Mouse (Mus musculus) olfactory bulb, adult 2 months (tissue): ENCODE data around the gene Fbxl20. TPM values are rescaled to one million over a fixed set of nuclear protein-coding genes. Genes with fewer than 3 reads are reported as not detected.
A peak's percentile ranks its signal among the peaks of the same experiment; 100 is the strongest.

Experiments
- H3K27ac ChIP-seq: fragments of 200-500 bp; 2 replicates; pipeline ENCODE4 v1.5.1; 2012; ENCODE audit warnings: low read depth, low read length; ENCODE audit not compliant: insufficient read depth
- H3K4me1 ChIP-seq: fragments of 200-500 bp; 2 replicates; pipeline ENCODE4 v1.6.1; 2012; ENCODE audit warnings: low read length; ENCODE audit not compliant: control insufficient read depth, insufficient read depth
- H3K4me3 ChIP-seq: fragments of 200-500 bp; 2 replicates; pipeline ENCODE4 v1.5.1; 2012; ENCODE audit warnings: mild to moderate bottlenecking, low read depth, low read length, moderate library complexity; ENCODE audit not compliant: insufficient read depth
- CTCF ChIP-seq: fragments of 200-500 bp; IDR thresholded peaks from 2 replicates; pipeline ENCODE4 v1.5.1; 2012; ENCODE audit warnings: low read depth, mild to moderate bottlenecking, low read length, moderate library complexity; ENCODE audit not compliant: insufficient read depth
- POLR2A ChIP-seq: fragments of 200-500 bp; IDR thresholded peaks from 2 replicates; pipeline ENCODE4 v1.6.1; 2012; ENCODE audit warnings: mild to moderate bottlenecking, low read depth, low read length, moderate library complexity; ENCODE audit not compliant: insufficient read depth
- WGBS: fragments of 180-500 bp; shearing (Covaris S2); methylation state at CpG from one replicate; pipeline ENCODE4 v1.1.7; 2018; 5-methylcytosine and 5-hydroxymethylcytosine counted together
- polyA plus RNA-seq: library from polyadenylated mRNA; stranded (reverse); fragments of >200 nt; gene quantifications from 2 replicates; pipeline ENCODE4 v1.2.4, GENCODE M21; 2012; ENCODE audit warnings: low replicate concordance; ENCODE audit not compliant: missing spikeins, insufficient read depth, insufficient read length

The Fbxl20 gene
- polyA plus RNA-seq, 1 experiment, result not detected

DNA sequence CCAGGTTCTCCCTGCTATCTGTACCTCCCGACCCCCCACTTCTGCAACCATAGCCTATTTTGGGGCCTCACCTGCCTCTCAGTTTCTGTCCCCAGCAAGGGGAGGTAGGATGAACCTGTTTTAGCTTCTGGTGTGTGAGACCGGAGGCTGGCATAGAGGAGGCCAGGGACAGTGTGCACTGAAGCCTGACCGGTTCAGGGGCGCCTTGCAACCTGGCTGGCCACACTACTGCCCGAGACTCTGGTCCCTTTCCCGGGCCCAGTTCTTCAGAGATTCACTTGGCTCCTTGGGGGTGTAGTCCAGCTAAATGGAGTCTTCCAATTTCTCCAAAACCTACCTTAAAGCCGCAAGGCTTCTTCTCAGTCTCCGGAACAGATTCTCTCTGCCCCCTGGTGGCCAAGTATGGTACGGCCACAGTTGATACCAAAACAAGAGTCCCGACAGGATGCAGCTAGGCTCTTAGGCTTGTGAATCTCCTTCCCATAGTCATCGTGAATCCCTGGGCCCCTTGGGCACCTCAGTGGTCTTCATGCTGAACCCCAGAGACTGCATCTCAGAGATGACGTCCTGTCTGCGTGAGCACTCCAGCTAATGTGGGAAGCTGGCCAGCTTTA lies 74.9 kb downstream of the Fbxl20 start:
- TF ChIP-seq POLR2A (no peak), CTCF (peak; percentile 40)
- 17% methylated on average over 13 of the region's 13 CpGs for WGBS
- no peak overlapping the region for H3K4me3 ChIP-seq
- peaks cover 5% of the 10 kb centered on the region; the same call in 1 of the 2 replicates for H3K4me1 ChIP-seq
- H3K27ac ChIP-seq, result no peak overlapping the region

DNA sequence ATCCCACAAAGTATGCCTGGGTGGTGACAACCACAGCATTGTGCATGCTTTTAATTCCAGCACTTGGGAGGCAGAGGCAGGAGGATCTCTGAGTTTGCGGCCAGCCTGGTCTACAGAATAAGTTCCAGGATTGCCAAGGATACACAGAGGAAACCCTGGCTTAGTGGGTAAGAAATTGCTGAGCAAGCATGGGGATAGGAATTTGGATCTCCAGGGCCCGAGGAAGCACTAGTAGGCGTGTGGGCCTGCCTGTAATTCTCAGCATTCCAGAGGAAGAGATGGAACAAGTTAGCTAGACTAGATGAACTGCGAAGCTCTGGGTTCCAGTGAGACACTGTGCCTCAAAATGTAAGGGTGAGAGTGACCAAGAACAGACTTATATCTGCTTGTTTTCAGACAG lies 76.8 kb downstream of the Fbxl20 start:
- WGBS, result 93% methylated on average over 4 of the region's 4 CpGs
- H3K4me3 ChIP-seq, result no peak overlapping the region
- H3K27ac ChIP-seq, result no peak overlapping the region
- TF ChIP-seq POLR2A, result no peak
- TF ChIP-seq CTCF, result no peak
- peaks cover 5% of the 10 kb centered on the region; the same call in 1 of the 2 replicates for H3K4me1 ChIP-seq

DNA sequence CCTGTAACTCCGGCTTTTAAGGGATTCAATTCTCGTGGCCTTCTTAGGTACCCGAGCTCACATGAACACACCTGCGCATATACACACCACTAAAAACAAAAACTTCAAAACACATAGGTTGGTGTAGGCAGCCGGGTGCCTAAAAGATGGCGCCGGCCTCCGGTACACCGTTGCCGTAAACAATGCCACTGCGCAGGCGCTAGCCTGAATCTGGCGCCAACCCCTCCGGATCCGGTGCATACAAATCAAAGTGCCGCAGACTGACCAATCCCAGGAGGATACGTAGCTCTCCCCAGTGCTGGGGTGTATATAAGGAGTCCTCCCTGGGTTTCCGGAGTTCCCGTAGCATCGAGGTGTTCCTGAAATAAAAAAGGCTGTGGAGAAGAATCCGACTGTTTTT lies 82.9 kb downstream of the Fbxl20 start:
- Histone ChIP-seq H3K4me1 (peaks cover 3% of the 10 kb centered on the region; the same call in 1 of the 2 replicates), H3K27ac (no peak overlapping the region), H3K4me3 (no peak overlapping the region)
- WGBS, result 96% methylated on average over 21 of the region's 21 CpGs
- no peak for TF ChIP-seq POLR2A
- no peak for TF ChIP-seq CTCF

DNA sequence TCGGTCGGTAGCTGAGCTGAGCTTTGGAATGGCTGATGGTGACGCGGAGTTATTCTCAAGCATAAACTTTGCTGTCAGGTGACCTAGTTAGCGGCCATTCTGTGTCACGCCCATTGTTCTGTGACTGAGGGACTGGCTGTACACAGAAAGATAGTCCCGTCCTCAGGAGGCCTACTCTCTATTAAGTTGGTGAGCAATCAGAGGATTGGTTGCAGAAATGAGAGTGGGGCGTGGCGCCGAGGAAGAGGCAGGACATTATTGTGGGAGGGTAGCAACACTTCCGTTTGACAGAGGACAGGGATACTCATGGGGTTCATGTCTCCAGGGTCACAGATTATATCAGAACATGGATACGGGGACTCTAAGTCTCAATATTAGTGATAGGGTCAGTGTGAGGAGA lies 84.0 kb downstream of the Fbxl20 start:
- Histone ChIP-seq H3K4me3 (no peak overlapping the region), H3K27ac (no peak overlapping the region), H3K4me1 (peaks cover 5% of the 10 kb centered on the region; the same call in 1 of the 2 replicates)
- no peak for TF ChIP-seq CTCF
- TF ChIP-seq POLR2A, result no peak
- WGBS, result 88% methylated on average over 12 of the region's 12 CpGs

DNA sequence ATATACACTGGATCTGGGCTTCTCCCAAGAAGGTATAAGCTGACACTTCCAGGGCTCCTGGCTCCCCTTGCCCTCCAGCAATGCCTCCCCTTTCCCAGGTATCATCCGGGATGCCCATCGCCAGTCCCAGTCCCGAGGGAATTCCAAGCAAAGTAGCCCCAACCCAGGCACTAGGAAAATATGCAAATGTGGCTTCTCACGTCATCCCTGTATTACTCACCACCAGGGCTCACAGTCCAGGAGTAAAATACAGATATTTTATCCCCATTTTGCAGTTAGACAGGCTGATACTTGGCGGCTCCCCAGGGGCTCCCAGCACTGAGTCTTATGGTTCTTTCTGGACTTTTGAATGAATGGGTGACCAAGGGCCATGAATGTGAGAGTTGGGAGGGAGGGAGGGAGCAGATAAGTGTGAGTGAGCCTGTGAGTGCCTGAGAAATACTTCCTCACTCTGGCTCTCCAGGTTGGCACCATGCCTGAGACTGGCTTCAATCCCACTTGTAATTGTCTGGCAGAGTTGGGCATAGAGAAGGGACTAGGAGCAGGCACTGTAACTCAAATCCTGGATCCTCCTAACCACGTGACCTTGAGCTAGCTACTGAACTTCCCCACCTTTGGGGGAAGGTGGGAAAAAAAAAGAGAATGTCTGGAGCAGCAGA lies 88.2 kb downstream of the Fbxl20 start:
- Histone ChIP-seq H3K4me3 (no peak overlapping the region), H3K4me1 (peaks cover 36% of the 10 kb centered on the region), H3K27ac (no peak overlapping the region)
- TF ChIP-seq POLR2A, result no peak
- TF ChIP-seq CTCF, result no peak
- WGBS, result 40% methylated on average over 6 of the region's 6 CpGs

DNA sequence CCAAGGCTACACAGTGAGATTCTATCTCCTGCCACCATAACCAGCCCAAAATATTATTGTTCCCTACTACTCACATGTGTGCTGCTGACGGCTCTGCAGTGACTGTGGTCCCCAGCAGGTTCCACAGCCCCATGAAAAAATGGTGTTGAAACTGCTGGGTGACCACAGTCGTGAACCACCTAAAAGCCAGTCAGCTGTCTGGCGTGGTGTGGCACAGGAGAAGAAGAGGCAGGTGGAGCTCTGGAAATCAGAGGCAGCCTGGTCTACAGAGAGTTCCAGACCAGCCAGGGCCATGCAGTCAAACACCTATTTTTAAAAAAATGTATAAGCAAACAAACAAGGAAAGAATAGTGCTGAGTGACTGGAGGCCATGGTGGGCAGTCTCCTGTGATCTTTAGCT lies 88.8 kb downstream of the Fbxl20 start:
- Histone ChIP-seq H3K4me3 (no peak overlapping the region), H3K27ac (no peak overlapping the region), H3K4me1 (peaks cover 40% of the 10 kb centered on the region)
- 88% methylated on average over 3 of the region's 3 CpGs for WGBS
- TF ChIP-seq CTCF, result no peak
- no peak for TF ChIP-seq POLR2A

DNA sequence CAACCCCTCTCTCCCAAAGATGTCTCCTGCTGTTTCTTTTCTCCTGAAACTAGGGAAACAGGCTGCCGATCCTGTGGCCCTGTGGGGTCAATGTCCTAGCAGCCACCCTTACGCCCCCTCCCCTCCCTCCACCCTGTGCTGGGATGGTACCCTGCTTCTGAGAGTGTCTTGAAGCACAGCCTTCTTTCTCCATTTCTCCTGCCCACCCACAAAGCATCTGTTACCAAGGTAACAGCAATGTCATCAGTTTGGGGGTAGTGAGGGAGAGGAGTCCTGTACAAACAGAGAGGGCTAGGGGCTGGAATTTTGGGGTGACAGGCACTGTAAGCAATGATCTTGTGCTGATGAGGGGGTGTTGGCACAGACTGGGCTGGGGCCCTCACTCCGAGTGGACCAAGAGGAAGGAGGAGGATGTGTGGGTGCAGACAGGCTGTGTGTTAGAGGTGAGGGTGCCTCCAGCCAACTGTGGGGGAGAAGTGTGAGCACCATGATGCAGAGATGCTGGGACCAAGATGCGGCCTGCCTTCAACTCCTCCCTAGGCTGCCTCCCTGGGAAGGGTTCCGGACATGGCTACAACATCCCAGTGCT lies 90.0 kb downstream of the Fbxl20 start:
- peak overlapping the region; percentile 10 for H3K27ac ChIP-seq

DNA sequence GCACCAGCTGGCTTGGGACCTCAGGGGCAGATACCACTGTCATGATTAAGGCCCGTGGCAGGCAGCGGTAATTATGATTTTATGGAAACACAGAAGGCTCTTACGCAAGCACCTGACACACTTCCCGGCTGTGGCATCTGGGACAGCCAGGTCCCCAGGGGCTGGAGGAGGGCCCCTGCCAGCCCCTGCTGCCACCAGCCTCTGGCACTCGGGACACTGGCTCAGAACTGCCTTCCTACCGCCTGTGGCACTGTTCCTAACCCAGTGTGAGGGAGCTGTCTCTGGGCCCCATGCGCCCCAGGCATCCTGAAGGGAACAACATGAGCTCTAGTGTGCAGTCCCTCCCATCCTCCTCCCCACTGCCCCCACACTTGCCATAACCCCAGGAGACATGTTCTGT lies 90.5 kb downstream of the Fbxl20 start:
- H3K4me3 ChIP-seq, result no peak overlapping the region
- peaks cover 43% of the 10 kb centered on the region for H3K4me1 ChIP-seq
- TF ChIP-seq POLR2A (no peak), CTCF (no peak)
- WGBS, result 52% methylated on average over 7 of the region's 7 CpGs
- peak overlapping the region; percentile 10 for H3K27ac ChIP-seq

More for the DNA sequence above, 90.0 kb downstream of the Fbxl20 start:
- Histone ChIP-seq H3K4me3 (no peak overlapping the region), H3K4me1 (peaks cover 43% of the 10 kb centered on the region)
- TF ChIP-seq POLR2A (no peak), CTCF (no peak)
- 58% methylated on average over 5 of the region's 5 CpGs for WGBS

DNA sequence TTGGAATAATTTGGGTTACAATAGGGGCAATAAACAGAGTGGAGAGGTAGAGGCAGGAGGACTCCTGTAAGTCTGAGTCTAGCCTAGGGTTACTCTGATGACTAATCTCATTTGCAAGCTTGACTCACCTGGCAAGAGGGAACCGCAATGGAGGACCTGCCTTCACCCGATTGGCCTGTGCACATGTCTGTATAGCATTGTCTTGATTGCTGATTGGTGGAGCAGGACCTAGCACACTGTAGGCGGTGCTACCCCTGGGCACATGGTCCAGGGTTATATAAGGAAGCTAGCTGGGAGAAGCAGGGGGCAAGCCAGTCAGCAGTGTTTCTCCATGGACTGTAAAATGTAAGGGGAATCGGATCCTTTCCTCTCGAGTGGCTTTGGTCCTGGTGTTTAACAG lies 92.2 kb downstream of the Fbxl20 start:
- peaks cover 43% of the 10 kb centered on the region for H3K4me1 ChIP-seq
- WGBS, result 83% methylated on average over 5 of the region's 5 CpGs
- no peak overlapping the region for H3K4me3 ChIP-seq
- peak overlapping the region; percentile 97 for H3K27ac ChIP-seq
- TF ChIP-seq POLR2A (no peak), CTCF (no peak)
